Mouse (Mus musculus): ENCODE data around the gene Tbc1d9.

Gene Tbc1d9

GRCm38 (mm10) chr8:83178228-83178742, 13.1 kb downstream of the Tbc1d9 start:
- no peak for DNase-seq (ENCODE audit: low read depth, low spot score)

GRCm38 (mm10) chr8:83181851-83182482, 16.8 kb downstream of the Tbc1d9 start:
- DNase-seq (ENCODE audit: low read depth, low spot score): no peak

GRCm38 (mm10) chr8:83182784-83183183, 17.6 kb downstream of the Tbc1d9 start:
- DNase-seq (ENCODE audit: low read depth, low spot score): no peak

GRCm38 (mm10) chr8:83186376-83186775, 21.2 kb downstream of the Tbc1d9 start:
- DNase-seq (ENCODE audit: low read depth, low spot score): no peak

GRCm38 (mm10) chr8:83187363-83187962, 22.3 kb downstream of the Tbc1d9 start:
- no peak for DNase-seq (ENCODE audit: low read depth, low spot score)

- no peak for DNase-seq (ENCODE audit: low read depth, low spot score)
Observed at GRCm38 (mm10) chr8:83189538-83190095, 24.5 kb downstream of the Tbc1d9 start.

- no peak for DNase-seq (ENCODE audit: low read depth, low spot score)
Observed at GRCm38 (mm10) chr8:83196088-83196487, 30.9 kb downstream of the Tbc1d9 start.

GRCm38 (mm10) chr8:83199715-83200114, 34.6 kb downstream of the Tbc1d9 start:
- no peak for DNase-seq (ENCODE audit: low read depth, low spot score)

- no peak for DNase-seq (ENCODE audit: low read depth, low spot score)
Observed at GRCm38 (mm10) chr8:83200191-83201177, 35.3 kb downstream of the Tbc1d9 start.

GRCm38 (mm10) chr8:83202946-83203345, 37.8 kb downstream of the Tbc1d9 start:
- no peak for DNase-seq (ENCODE audit: low read depth, low spot score)

- DNase-seq (ENCODE audit: low read depth, low spot score): no peak
Observed at GRCm38 (mm10) chr8:83205907-83206306, 40.8 kb downstream of the Tbc1d9 start.

- no peak for DNase-seq (ENCODE audit: low read depth, low spot score)
Observed at GRCm38 (mm10) chr8:83209581-83209980, 44.4 kb downstream of the Tbc1d9 start.

- no peak for DNase-seq (ENCODE audit: low read depth, low spot score)
Observed at GRCm38 (mm10) chr8:83210676-83211075, 45.5 kb downstream of the Tbc1d9 start.

GRCm38 (mm10) chr8:83215065-83215464, 49.9 kb downstream of the Tbc1d9 start:
- DNase-seq (ENCODE audit: low read depth, low spot score): no peak

- DNase-seq (ENCODE audit: low read depth, low spot score): no peak
Observed at GRCm38 (mm10) chr8:83216520-83216919, 51.4 kb downstream of the Tbc1d9 start.

GRCm38 (mm10) chr8:83217196-83217595, 52.0 kb downstream of the Tbc1d9 start:
- DNase-seq (ENCODE audit: low read depth, low spot score): no peak

GRCm38 (mm10) chr8:83217891-83218290, 52.7 kb downstream of the Tbc1d9 start:
- no peak for DNase-seq (ENCODE audit: low read depth, low spot score)

- DNase-seq (ENCODE audit: low read depth, low spot score): no peak
Observed at GRCm38 (mm10) chr8:83219392-83219791, 54.2 kb downstream of the Tbc1d9 start.

- DNase-seq (ENCODE audit: low read depth, low spot score): no peak
Observed at GRCm38 (mm10) chr8:83220746-83221145, 55.6 kb downstream of the Tbc1d9 start.

- no peak for DNase-seq (ENCODE audit: low read depth, low spot score)
Observed at GRCm38 (mm10) chr8:83224754-83225416, 59.7 kb downstream of the Tbc1d9 start.

- DNase-seq (ENCODE audit: low read depth, low spot score): no peak
Observed at GRCm38 (mm10) chr8:83225598-83225997, 60.4 kb downstream of the Tbc1d9 start.

All from ES-CJ7 (cell line).